ENCODE assay signal across 8 mouse cellular contexts in genomic region chr2:156515565-156516185, GRCm38 (mm10). TPM values are rescaled to one million over a fixed set of nuclear protein-coding genes. Genes with fewer than 3 reads are reported as not detected.
DNase-seq lines count a peak whose midpoint lies in the region; ATAC-seq and TF ChIP-seq lines count a peak whose summit lies in the region.

No protein-coding gene starts in this region.

- WGBS in kidney, embryonic 15.5 days: 22% methylated on average over 7 of the region's 7 CpGs
- 24% methylated on average over 7 of the region's 7 CpGs for WGBS in limb, embryonic 14.5 days

- no peaks in the 10 kb centered on the region for H3K9me3 ChIP-seq in kidney, embryonic 15.5 days (replicated peaks)
- H3K9me3 ChIP-seq in limb, embryonic 14.5 days (ENCODE audit: control insufficient read depth, low read length): no peaks in the 10 kb centered on the region

- no peak overlapping the region for H3K4me2 ChIP-seq in kidney, embryonic 15.5 days
- H3K4me2 ChIP-seq in limb, embryonic 14.5 days (replicated peaks; ENCODE audit: low read depth, low read length, severe bottlenecking): no peak overlapping the region

- no peaks in the 10 kb centered on the region for H3K27me3 ChIP-seq in kidney, embryonic 15.5 days
- no peaks in the 10 kb centered on the region for H3K27me3 ChIP-seq in limb, embryonic 14.5 days (ENCODE audit: control insufficient read depth, insufficient read depth, low read length)
- no peaks in the 10 kb centered on the region; the same call in 1 of the 2 replicates for H3K27me3 ChIP-seq in splenic B cell, adult 2 months (ENCODE audit: control insufficient read depth, insufficient read depth, low read length, poor library complexity, severe bottlenecking)

- H3K27ac ChIP-seq in kidney, embryonic 15.5 days: no peak overlapping the region
- H3K27ac ChIP-seq in limb, embryonic 14.5 days (replicated peaks; ENCODE audit: low read depth, low read length): no peak overlapping the region

- H3K9ac ChIP-seq in kidney, embryonic 15.5 days: no peak overlapping the region
- no peak overlapping the region for H3K9ac ChIP-seq in limb, embryonic 14.5 days (ENCODE audit: low read depth, low read length, severe bottlenecking)

- TF ChIP-seq POLR2A in limb, embryonic 14.5 days (IDR thresholded peaks at IDR 0.05; ENCODE audit: borderline replicate concordance, extremely low read depth, insufficient read depth, insufficient read length): no peak

- H3K36me3 ChIP-seq in kidney, embryonic 15.5 days: peaks cover 12% of the 10 kb centered on the region; the same call in 1 of the 2 replicates
- peaks cover 38% of the 10 kb centered on the region for H3K36me3 ChIP-seq in limb, embryonic 14.5 days (ENCODE audit: control insufficient read depth, insufficient read depth, low read length)
- H3K36me3 ChIP-seq in splenic B cell, adult 2 months (ENCODE audit: control insufficient read depth, insufficient read depth, low read length, poor library complexity, severe bottlenecking): no peaks in the 10 kb centered on the region

- H3K4me1 ChIP-seq in kidney, embryonic 15.5 days: no peaks in the 10 kb centered on the region
- H3K4me1 ChIP-seq in limb, embryonic 14.5 days (ENCODE audit: control insufficient read depth, insufficient read depth, low read length): no peaks in the 10 kb centered on the region

- peak; percentile 87 for DNase-seq in 3T3-L1 (ENCODE audit: low read depth, low spot score)
- peak; percentile 63 for DNase-seq in adrenal gland, adult 8-10 months
- DNase-seq in embryo, embryonic 10.5 days (ENCODE audit: low spot score): peak; percentile 80
- peak; percentile 36 for DNase-seq in gastrocnemius, postnatal 25 days
- peak; percentile 74 for DNase-seq in limb, embryonic 14.5 days (ENCODE audit: low spot score)
- peak; percentile 42 to 51 for DNase-seq in natural killer cell, adult 2 months (ENCODE audit: low spot score in 2 of 2)
- DNase-seq in splenic B cell, adult 2 months (ENCODE audit: low read depth, low spot score): peak; percentile 70

- no peak overlapping the region for H3K4me3 ChIP-seq in kidney, embryonic 15.5 days (replicated peaks)
- no peak overlapping the region for H3K4me3 ChIP-seq in limb, embryonic 14.5 days (replicated peaks; ENCODE audit: low read length)

- peak; percentile 52; the same call in 1 of the 2 replicates for ATAC-seq in kidney, embryonic 15.5 days (replicated peaks; ENCODE audit: low FRiP score)
- peak; percentile 57 for ATAC-seq in limb, embryonic 14.5 days (ENCODE audit: low FRiP score, low read depth)

RNA-seq across cellular contexts. Expression of gene Aar2, which starts 31.7 kb away (rescaled TPM):
- 10 to 100 TPM; 38.9 to 51.9 (median 47.2) TPM for total RNA-seq in adrenal gland, adult 8-10 months (2022)
- 10 to 100 TPM; 18.0 to 19.5 TPM for total RNA-seq in gastrocnemius, postnatal 25 days (2021)
- 37.5 and 38.0 TPM in 2 replicates for polyA plus RNA-seq in kidney, embryonic 15.5 days (2015; fragmentation: Nextera tagmentation; extraction: Ambion mirVana)
- 22.9 and 24.3 TPM in 2 replicates for polyA plus RNA-seq in limb, embryonic 14.5 days (2012; rRNA removed)
- 36.8 and 38.8 TPM in 2 replicates for polyA plus RNA-seq in limb, embryonic 14.5 days (2014; fragmentation: Nextera tagmentation; extraction: Ambion mirVana)

Comparison
In these comparisons a context has a peak if more than half of its experiments do, and no peak if none do; other contexts are left out.
1. DNase-seq: peak in every context shown above with its lines; median percentile 87 in 3T3-L1; 80 in embryo, embryonic 10.5 days; 74 in limb, embryonic 14.5 days; 70 in splenic B cell, adult 2 months; 63 in adrenal gland, adult 8-10 months; 46 in natural killer cell, adult 2 months; 36 in gastrocnemius, postnatal 25 days.